Mouse (Mus musculus): ENCODE measurements around the gene Gm3880.
A peak's percentile ranks its signal among the peaks of the same experiment; 100 is the strongest.
"Not testable (repeated sequence)": the region's sequence is repeated elsewhere in the genome, so short reads cannot be mapped to it uniquely, and the experiment has no call there.

The Gm3880 gene

GRCm38 (mm10) chrX:102686872-102687271 is at the start of gene Gm3880:
Gene Gm3880 (minus strand): TSS chrX:102686972.
- not testable (repeated sequence) for DNase-seq (ENCODE audit: low read depth, low spot score)

GRCm38 (mm10) chrX:102724226-102724625 is 37.5 kb upstream of the Gm3880 start:
- not testable (repeated sequence) for DNase-seq (ENCODE audit: low read depth, low spot score)

- not testable (repeated sequence) for DNase-seq (ENCODE audit: low read depth, low spot score)
Observed at GRCm38 (mm10) chrX:102707535-102707934, 20.8 kb upstream of the Gm3880 start, which contains the start of the genes Gm9112 and Dmrtc1b. Gene Gm9112 (minus strand): TSS chrX:102707635. Gene Dmrtc1b (plus strand): TSS chrX:102707865.

- not testable (repeated sequence) for DNase-seq (ENCODE audit: low read depth, low spot score)
Observed at GRCm38 (mm10) chrX:102700636-102701035, 13.9 kb upstream of the Gm3880 start.

GRCm38 (mm10) chrX:102689252-102689651 is 2.5 kb upstream of the Gm3880 start:
- peak; percentile 1 for DNase-seq (ENCODE audit: low read depth, low spot score)

- DNase-seq (ENCODE audit: low read depth, low spot score), result not testable (repeated sequence)
Observed at GRCm38 (mm10) chrX:102684706-102685105, 2.1 kb downstream of the Gm3880 start.

GRCm38 (mm10) chrX:102666641-102667040 is 20.1 kb downstream of the Gm3880 start:
- DNase-seq (ENCODE audit: low read depth, low spot score), result no peak

DNA sequence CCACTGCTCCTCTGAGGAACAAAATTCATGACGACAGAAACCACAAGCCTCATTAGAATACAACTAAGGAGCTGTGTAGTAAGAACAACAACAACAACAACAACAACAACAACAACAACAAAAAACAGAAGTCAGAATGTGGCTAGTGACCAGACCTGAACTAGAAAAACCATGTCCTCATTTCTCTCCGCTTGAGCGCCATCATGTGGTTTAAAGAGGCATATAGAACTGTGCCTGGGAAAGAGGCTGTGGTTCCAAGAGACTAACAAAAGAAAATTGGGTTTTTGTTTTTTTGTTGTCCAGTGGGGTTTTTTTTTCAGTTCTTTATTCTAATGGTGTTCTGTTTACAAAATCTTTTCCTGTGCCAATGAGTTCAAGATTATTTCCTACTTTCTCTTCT is 26.1 kb downstream of the Gm3880 start:
- DNase-seq (ENCODE audit: low read depth, low spot score), result no peak

GRCm38 (mm10) chrX:102645691-102646090 is 41.1 kb downstream of the Gm3880 start:
- DNase-seq (ENCODE audit: low read depth, low spot score), result no peak

- DNase-seq (ENCODE audit: low read depth, low spot score), result no peak
Observed at GRCm38 (mm10) chrX:102645146-102645545, 41.6 kb downstream of the Gm3880 start.

DNA sequence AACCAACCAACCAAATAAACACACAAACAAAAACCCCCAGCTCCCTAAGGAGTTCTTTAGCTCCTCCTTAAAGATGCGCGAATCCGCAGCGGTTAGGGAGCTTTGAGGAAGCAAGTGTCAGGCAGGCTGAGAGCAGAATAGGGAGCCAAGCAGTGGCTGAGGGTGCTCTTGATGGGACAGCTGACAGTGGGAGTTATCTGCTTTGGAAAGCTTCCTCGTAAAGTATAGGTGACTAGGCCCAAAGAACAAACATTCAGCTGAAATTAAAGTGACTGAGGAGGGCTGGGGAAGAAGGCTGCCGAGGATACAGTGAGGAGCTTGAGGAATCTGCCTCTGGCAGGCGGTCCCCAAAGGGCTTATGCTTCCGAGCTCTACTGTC is 42.2 kb downstream of the Gm3880 start:
- DNase-seq (ENCODE audit: low read depth, low spot score), result no peak

DNA sequence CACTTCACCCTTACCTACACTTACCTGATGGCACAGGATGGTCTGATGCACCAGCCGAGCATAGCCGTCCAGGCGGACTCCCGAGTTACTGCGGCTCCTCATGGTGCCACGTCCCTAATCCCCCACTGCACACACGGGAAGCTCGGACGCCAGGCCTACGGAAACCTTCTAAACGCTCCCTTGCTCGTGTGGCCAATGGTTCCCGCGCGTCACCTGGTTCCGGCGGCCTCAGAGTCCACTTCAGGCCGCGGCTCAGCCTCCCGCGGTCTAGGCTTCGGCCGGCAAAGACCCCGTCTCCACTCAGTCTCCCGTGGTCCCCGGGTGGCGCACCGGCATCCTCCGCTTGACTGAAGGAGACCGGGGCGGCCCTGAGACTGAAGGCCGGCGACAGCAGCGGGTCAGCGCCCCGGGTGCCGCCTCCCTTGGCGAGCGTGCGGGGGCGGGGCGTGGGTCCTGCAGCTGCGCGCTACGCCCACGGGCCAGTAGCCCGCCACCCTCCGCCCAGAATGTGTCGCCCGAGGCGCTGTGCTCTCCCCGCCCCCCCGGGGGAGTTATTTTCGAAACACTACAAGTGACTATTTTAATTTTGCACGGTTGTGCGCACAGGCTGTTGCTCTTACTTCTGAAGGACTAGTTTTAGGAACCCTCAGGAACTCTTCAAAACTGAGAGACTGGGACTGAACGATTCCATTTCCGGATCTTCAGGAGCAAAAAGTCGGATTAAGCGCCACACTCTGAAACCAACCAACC is 42.8 kb downstream of the Gm3880 start, which contains the start of gene Phka1:
Gene Phka1, minus strand, starts transcription at position 424 of the 750 bp plus-strand sequence.
- peak; percentile 11 for DNase-seq (ENCODE audit: low read depth, low spot score)

Measured in telencephalon, adult 2 months (tissue).